15 mouse cellular contexts compared by ENCODE assay signal in the genomic region with DNA sequence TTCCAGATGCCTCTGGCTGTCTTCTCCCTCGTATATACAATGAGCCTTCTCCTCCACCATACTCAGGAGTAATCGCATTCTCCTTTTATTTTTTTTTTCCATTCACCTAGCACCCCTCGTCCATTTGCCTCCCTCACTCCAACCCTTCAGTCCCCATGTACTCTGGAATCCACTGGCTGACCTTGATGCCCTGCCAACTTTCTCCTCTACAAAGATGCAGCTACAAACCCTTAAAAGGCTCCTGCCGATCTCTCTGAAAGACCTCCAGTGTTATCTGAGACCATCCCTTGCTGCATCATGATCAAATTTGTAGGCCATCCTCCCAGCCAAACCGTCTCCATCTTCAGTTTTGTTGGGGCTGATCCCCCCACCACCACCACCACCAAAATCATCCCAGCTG. TPM values are rescaled to one million over a fixed set of nuclear protein-coding genes. Genes with fewer than 3 reads are reported as not detected.
DNase-seq lines count a peak whose midpoint lies in the region; ATAC-seq lines count a peak whose summit lies in the region.
"Had no signal": no experiment of that assay in that cellular context is flagged by ENCODE, and none has a peak within 500 bp of the region (broad histone marks: within the 10 kb centered on the region; RNA-seq: fewer than 3 reads in every experiment).

No protein-coding gene starts in this region.

- DNase-seq in adrenal gland, adult 2 months: peak; percentile 49
- DNase-seq in adrenal gland, postnatal 4 days (ENCODE audit: low spot score in 2 of 2): no peak
- peak; percentile 27 to 31 for DNase-seq in kidney, postnatal 36 days
- DNase-seq in kidney, postnatal 10 days: no peak
- DNase-seq in adrenal gland, postnatal 25 days: peak; percentile 32
- no peak for DNase-seq in frontal cortex, postnatal 25 days (ENCODE audit: low spot score in 2 of 2)
- DNase-seq: cerebellum, adult 18-20 months; cerebellum, adult 9-11 months; cerebellum, postnatal 36 days; gastrocnemius, postnatal 36 days; heart, adult 11 months; heart, postnatal 14 days had no signal

- no peak for ATAC-seq in erythroblast, adult 5-6 weeks (replicated peaks; ENCODE audit: low FRiP score, poor library complexity, severe bottlenecking)
- ATAC-seq: forebrain, embryonic 14.5 days; hindbrain, postnatal 0 days had no signal

RNA-seq across cellular contexts. Expression of gene Mgat4a, which starts 31.4 kb away (rescaled TPM):
- total RNA-seq in adrenal gland, adult 2 months (2021): 1 to 10 TPM; 5.5 to 9.0 TPM
- polyA plus RNA-seq in adrenal gland, adult 2 months (2012; rRNA removed): 1.4 and 1.6 TPM in 2 replicates
- 10 to 100 TPM in 1 of 2 experiments, 1 to 10 TPM in 1; 7.9 to 12.6 TPM for total RNA-seq in adrenal gland, postnatal 4 days (2021)
- 6.2 and 7.0 TPM in 2 replicates for total RNA-seq in adrenal gland, postnatal 25 days (2021)
- total RNA-seq in erythroblast, adult 5-6 weeks (2015; ENCODE audit: low replicate concordance): 2.5 and 6.0 TPM in 2 replicates
- 1.4 and 2.5 TPM in 2 replicates for total RNA-seq in erythroblast, adult 5-6 weeks (2017; ENCODE audit: low replicate concordance)

Comparison
In these comparisons a context has a peak if more than half of its experiments do, and no peak if none do; other contexts are left out.
1. DNase-seq: peak in adrenal gland, adult 2 months (single experiment), kidney, postnatal 36 days (2 of 2) and adrenal gland, postnatal 25 days (single experiment); none in adrenal gland, postnatal 4 days (0 of 2), kidney, postnatal 10 days (single experiment) and frontal cortex, postnatal 25 days (0 of 2).